Mouse (Mus musculus): ENCODE data around the gene Zfpm1.

The Zfpm1 gene

DNA sequence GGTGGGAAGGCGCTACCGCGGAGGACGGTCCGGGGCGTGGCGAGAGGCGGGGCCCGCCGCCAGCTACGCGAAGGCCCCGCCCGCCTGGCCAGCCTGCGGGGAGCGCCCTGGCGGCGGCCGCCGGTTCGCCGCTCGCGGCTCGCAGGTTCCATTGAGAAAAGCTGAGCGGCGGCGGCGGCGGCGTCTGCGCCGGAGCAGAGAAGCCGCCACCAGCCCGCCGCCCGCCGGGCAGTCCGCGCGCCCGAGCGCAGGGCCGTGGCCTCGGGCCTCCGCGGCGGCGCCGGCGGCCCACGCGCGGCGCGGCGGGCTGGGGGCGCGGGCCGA lies at the start of gene Zfpm1:
TSS of gene Zfpm1 (plus strand) at position 107 of the 324 bp plus-strand sequence.
- no peak for DNase-seq (ENCODE audit: low spot score)

DNA sequence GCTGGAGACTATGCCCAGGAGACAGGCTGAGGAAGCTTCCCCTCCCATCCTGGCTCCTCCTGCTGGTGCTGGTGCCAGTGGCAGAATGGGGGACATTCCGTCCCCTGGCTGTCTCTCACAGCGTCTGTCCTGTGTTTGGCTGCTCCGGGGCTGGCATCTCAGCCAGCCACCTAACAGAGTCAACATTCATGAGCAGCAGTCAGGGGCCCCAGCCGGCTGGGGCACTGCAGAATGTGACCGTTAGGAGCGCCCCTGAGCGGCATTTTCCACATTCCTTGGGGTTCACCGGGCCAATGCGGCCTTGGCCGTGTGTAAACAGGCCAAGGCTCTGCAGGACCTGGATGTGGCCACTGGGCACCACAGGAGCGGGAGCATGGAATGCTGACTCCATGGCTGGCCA lies 47.9 kb upstream of the Zfpm1 start:
- peak; percentile 19 for DNase-seq (ENCODE audit: low spot score)

DNA sequence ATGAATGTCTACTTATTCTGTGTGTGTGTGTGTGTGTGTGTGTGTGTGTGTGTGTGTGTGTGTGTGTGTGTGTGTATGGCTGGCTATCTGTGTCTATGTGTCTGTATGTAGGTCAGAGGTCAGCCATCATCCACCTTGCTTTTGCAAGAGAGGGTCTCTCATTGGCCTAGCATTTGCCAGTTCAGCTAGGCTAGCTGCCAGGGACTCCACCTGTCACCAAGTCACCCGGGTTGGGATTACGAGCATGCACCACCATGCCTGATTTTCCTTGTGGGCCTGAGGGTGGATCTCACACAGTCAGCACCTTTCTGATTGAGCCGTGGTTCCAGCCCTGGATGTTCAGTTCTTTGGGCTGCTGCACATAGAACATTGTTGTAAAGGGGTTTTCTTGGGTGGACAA lies 45.4 kb upstream of the Zfpm1 start:
- DNase-seq (ENCODE audit: low spot score) = no peak

DNA sequence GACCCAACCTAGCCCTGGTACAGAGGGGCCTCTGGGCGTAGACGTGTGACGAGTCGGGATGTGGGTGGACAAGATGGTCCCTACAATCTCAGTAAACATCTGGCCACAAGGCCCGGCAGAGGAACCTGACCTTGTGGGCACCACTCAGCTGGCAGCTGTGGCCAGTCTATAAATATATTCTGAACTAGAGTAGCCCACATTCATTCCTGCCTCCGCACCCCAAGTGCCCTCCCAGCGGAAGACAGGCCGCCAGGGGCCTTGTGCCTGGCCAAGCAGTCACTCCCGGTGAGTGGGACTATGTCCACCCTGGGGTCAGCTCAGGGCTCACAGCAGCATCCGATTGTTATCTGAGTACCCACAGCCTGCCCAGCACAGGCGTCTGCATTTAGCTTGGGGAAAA lies 43.7 kb upstream of the Zfpm1 start:
- DNase-seq (ENCODE audit: low spot score) = no peak

DNA sequence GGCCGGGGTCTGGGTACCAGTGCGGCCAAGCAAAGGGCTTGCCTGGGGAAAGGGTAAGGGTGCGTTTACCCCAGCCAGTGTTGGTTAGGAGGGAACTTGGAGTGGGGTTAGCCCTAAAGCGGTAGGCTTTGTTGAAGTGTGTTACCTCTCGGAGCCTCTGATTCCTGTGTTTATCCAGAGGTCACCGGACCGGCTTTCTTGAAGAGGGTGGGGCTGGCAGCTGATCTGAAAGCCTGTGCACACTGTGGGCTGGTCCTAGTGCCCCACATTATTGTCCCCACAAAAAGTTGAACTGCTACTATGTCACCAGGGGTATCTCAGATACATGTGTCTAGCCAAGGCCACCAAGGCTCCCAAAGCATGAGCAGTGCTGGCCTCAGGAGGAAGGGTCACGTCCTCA lies 43.2 kb upstream of the Zfpm1 start:
- DNase-seq (ENCODE audit: low spot score) = no peak

DNA sequence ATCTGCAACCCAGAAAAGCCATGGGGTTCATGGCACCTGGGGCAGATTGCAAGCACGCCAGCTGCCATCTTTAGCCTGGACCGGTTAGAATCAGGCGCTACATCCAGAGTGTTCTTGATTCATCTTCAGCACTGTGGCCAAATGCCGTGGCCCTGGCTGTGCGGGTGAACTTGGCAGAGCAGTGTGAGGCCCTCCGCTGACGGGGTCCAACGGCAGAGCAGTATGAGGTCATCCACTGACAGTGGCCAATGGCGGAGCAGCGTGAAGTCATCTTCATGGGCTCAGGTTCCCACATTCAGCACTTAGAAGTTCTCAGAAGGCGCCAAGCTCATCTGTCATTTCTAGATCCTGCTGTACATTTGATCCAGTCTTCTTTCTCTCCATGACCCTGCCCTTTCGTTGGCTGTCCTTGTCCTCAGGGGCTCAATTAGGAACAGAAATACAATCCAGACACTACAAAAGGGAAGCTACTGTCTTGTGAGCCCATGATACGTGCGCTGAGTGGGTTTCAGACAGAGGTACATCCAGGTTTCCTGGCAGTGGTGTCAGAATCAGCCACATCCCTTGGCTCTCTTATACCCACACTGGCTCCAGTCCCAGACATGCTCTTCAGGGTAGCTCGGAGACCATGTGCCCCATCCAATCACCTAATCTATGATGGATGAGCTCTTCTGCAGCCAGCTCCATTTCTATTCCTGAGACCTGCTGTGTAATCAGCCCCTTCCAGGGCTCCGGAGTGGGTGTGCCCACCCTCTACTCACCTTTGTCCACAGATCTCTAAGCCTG lies 41.5 kb upstream of the Zfpm1 start:
- DNase-seq (ENCODE audit: low spot score) = no peak

DNA sequence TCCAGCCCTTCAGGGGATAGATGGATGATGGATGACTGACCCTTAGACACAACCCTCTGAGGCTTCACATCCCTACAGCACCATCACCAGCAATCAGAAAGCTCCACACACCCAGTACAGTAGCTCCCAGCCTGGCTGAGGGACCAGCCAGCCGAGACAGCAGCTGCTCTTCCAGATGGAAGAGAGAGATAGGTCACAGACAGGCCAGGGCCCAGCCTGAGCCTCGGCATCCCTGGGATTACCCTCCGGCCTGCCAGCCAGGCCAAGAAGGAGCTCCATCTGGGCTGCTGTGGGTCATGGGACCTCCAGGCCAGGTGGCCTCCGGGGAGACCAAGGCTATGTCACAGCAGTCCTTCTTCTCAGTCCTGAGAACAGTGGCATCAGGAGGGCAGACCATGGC lies 38.6 kb upstream of the Zfpm1 start:
- DNase-seq (ENCODE audit: low spot score) = no peak

DNA sequence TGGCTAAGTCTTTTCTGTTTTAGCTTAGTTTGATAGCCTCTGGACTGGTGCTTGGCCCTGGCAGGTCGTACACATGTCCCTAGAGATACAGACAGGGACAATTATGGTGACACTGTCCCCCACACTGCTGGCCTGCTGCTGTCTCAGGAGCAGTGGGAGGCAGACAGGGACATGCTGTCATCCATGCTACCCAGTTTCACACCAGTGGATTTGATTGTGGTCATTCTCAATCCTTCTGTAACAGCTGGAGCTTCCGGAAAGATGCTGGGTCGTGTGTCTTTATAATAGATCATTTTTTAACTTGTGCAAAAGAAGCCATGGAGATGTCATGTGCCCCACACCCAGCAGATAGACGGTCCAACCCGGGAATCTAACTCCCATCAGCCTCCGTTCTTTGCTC lies 36.8 kb upstream of the Zfpm1 start:
- no peak for DNase-seq (ENCODE audit: low spot score)

DNA sequence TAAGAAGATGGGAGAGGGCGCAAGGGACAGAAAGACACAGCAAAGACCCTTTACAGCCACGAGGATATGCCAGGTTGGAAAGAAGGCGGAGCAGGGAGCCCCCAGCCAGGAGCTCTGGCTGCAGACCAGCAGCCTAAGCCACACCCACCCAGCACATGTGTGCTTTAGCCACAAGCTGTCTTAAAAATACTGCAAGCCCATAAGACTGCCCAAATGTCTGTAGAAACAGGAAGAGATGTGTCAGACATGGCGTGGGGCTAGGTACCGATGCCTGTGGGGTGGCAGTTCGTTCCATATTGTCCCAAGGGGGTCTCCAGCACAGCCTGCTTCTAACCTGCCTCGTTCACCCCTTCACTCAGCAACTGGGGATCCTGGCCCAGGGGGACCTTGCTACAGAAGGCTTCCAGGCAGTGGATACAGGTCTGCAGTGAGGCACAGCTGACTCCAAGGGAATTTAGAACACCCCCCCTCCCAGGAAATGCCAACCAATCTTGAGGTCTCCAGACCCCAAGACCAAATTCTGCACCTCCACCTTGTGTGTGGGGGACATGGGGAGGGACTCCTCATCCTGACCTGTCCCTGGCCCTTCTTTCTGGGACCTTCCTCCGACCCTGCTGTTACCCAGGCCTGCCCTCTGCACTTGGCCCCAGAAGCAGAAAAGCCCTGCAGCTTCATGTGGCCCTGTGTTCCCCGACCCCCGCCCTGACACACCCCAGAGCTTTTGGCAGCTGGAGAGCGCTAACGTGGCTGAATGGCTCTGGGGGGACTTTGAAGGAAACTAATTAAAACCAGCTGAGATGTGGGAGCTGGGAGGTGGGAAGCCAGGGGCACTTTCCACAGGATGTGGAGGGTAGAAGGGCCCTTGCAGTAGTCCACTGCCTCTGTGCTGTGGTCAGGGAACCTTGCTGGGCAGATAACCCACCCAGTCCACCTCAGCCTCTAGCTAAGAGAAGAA lies 35.4 kb upstream of the Zfpm1 start:
- no peak for DNase-seq (ENCODE audit: low spot score)

DNA sequence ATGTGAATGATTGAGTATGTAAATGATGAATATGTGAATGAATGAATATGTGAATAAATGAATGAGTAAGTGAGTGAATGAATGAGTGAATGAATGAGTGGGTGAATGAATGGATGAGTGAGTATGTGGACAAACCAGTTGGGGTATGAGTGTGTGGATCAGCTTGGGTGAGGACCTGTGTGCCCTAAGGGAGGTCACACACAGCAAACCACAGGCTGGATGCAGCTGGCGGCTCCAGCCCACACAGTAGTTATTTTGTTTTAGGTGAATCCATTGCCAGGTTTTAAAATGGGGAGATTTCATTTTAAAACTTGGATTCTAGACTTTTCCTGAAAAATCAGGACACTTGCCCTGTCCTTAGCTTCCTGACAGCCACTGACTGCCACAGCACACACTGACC lies 30.2 kb upstream of the Zfpm1 start:
- no peak for DNase-seq (ENCODE audit: low spot score)

DNA sequence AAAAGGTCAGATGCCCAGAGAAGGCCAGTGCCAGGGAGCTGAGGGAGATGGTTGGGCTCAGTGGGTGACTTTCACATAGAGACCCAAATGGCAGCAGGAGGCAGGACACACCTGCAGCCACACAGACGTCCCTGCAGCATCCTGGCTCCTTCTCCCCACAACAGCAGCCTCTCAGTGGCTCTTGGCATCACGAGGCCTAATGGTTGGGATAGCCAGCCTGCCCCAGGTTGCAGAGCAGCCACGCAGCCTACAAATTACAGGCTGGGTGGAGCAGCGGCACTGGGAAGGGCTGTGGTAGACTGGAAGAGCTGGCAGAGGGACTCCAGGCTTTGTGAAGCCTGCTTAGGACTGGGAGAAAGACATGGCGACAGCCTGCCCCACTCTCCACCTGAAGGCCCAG lies 29.6 kb upstream of the Zfpm1 start:
- DNase-seq (ENCODE audit: low spot score) = no peak

DNA sequence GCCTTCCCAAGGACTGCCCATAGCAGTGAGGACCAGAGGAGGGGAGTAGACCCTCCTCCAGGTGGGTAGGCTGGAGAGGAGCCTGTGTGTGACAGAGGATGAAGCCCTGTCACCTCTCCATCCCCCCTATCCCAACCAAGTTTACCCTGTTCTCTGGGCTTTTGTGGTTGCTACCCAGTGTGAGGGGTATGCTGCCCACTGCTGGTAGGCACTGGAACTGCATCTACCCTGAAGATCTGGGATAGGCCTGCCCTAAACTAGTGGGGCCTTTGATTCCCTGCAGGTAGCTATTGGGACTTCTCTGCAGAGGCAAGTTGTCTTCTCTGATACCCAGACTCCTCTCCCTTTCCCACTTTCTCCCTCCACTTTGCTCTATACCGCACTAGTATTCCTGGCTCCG lies 22.6 kb upstream of the Zfpm1 start:
- DNase-seq (ENCODE audit: low spot score) = peak; percentile 81

DNA sequence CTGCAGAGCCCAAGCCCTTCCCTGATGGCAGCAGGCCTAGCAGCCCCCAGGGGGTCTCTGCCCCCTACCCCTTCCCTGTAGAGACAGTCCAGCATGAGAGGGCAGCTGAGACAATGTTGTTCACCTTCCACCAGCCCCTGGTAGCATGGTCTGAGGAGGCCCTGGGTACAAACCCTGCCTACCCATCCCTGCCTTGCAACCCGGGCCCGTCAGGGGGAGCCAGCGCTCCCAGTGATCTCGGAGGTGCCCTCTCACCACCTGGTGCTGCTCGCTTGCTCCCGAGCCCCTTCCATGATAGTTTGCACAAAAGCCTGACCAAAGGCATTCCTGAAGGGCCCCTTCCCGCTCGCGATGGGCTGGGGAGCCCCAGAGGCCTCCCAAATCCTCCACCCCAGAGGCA lies 21.2 kb upstream of the Zfpm1 start:
- DNase-seq (ENCODE audit: low spot score) = no peak

DNA sequence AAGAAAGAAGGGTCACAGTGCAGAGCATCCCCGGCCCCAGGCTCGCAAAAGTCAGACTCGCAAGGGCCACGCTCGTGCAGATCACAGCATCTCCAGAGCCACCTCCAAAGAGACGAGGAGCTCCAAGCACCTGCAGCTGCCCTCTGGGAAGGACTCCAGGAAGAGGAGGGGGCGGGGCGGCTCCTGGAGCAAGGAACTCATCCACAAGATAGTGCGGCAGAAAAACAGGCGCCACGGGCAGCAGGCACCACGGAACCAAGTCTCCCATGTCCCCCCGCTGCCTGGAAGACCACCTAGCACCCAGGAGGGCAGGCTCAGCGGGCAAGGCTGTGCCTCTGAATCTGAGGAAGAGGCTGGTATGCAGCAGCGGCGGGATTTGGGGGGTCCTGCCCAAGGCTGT lies 19.1 kb upstream of the Zfpm1 start:
- no peak for DNase-seq (ENCODE audit: low spot score)

DNA sequence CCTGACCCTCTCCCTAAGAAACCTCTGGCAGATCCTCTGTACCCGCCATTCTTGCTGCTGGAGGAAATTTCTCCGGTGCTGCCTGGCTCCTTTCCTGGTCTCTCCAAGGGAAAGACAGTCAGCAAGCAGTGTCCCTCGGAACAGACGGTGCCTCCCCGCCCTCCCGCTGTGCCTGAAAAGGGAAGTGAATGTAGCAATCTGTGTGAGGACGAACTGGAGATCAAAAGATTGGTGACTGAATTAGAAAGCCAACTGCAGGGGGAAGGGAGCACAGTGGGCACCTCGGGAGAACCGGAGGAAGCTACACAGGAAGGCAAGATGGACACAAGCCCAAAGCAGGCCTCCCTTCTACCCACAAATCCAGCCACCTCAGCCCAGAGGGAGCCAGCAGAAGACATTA lies 17.7 kb upstream of the Zfpm1 start:
- no peak for DNase-seq (ENCODE audit: low spot score)

DNA sequence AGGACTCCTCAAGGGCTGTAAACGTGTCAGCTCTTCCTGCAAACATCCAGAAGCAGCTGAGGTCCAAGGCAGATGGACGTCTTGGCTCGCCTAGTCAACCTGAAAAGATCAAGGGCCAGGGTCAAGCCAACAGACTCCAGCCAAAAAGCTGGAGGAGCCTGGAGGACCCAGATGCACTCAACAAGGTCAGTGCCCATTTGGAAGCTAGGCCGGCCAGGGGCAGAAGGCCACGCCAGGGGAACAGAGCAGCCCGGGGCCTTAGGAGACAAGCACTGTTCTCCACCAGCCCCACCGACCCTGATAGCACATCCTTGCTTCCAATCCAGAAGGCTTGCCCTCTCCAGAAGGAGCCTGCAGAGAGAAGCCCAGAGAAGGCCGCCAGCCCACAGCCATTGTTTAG lies 16.4 kb upstream of the Zfpm1 start:
- no peak for DNase-seq (ENCODE audit: low spot score)

DNA sequence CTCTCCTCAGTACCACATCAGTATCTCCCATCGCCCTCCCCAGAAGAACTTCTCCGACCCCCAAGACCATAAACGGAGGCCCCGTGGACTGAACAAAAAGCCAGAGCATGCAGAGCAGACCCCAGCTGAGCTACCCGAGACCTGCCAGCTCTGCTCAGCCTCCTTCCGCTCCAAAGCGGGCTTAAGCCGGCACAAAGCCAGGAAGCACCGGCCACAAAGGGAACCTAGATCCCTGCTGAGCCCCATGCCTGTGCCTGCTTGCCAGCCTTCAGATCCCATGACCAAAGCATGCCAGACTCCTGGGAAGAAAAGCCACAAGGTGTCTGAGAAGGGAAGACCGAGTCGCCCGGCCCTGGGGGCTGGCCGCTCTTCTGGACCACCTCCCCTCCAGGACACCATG lies 15.1 kb upstream of the Zfpm1 start:
- no peak for DNase-seq (ENCODE audit: low spot score)

DNA sequence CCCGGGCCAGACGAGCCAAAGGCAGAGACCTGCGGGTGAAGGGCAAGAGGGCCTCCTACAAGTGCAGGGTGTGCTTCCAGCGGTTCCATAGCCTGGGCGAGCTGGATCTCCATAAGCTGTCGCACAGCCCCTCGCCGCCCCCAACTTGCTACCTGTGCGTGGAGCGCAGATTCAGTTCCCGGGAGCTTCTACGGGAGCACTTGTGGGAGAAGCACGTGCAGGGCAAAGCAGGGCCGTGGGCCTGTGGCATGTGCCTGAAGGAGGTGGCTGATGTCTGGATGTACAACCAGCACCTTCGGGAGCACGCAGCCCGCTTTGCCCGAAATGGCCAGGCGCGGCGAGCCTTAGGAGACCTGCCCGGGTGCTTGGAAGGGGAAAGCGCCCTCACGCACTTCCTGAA lies 13.1 kb upstream of the Zfpm1 start:
- no peak for DNase-seq (ENCODE audit: low spot score)

DNA sequence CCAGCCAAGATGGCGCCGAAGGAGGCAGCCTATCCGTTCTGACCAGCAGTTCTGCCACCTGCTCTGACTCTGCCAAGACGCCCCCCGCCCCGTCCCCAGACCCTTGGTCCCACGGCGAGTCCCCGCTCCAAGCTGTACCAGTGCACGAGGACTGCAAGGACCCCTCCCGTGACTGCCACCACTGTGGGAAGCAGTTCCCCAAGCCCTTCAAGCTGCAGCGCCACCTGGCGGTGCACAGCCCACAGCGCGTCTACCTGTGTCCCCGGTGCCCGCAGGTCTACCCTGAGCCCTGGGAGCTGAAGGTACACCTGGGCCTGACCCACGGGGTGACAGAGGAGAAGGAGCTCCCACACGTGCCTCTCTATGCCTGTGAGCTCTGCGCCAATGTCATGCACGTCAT lies 12.5 kb upstream of the Zfpm1 start:
- DNase-seq (ENCODE audit: low spot score) = peak; percentile 77

DNA sequence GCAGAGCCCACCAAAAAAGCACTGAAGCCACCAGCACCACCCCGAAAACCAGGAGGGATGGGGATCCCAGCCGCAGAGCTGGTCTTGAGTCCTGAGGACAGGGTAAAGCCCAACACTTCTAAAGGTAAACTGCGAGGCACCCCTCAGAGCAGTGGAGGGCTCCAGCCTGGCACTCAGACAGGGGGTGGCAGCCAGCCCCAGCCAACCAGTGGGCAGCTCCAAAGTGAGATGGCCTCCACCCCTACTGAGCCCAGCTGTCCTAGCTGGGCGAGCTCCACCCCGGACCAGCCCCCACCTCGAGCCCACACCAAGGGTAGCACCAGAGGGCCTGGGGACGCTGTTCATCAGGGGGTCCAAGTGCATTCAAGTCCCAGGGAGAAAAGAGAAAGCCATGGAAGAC lies 11.4 kb upstream of the Zfpm1 start:
- DNase-seq (ENCODE audit: low spot score) = no peak

DNA sequence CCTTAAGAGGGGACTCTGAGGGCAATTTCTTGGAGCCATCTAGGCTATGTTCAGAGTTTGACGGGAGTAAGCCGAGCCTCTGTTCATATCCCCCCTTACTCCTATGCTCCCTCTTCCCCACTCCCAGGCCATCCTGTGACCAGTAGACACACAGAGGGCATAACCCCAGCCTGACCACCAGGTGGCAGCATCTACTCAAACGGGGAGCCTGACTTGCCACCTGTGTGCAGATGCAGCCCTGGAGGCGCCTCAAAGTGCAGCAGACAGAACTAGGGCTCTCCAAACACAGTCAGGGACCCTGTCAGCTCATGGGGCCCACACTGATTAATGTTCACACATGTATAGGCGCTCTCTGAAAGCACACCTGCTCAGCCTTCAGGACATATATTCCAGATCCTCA lies 8.8 kb upstream of the Zfpm1 start:
- DNase-seq (ENCODE audit: low spot score) = peak; percentile 88

DNA sequence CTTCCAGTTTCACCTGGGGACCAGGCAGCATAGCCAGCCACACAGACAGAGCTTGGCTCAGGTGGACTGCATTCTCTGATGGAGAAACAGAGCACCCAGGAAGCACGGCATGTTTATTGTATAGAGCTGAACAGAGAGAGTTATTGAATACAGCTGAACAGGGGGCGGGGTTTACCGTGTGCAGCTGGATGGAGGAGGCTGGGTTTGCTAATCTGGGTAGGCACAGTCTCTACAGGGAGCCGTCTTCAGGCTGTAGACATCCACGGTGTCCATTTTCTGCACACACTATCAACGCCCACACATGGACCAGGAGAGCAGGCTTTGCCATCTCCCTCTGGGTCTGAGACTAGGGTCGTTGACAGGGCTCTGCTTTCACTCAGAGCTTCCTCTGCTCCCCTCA lies 8.1 kb upstream of the Zfpm1 start:
- DNase-seq (ENCODE audit: low spot score) = no peak

DNA sequence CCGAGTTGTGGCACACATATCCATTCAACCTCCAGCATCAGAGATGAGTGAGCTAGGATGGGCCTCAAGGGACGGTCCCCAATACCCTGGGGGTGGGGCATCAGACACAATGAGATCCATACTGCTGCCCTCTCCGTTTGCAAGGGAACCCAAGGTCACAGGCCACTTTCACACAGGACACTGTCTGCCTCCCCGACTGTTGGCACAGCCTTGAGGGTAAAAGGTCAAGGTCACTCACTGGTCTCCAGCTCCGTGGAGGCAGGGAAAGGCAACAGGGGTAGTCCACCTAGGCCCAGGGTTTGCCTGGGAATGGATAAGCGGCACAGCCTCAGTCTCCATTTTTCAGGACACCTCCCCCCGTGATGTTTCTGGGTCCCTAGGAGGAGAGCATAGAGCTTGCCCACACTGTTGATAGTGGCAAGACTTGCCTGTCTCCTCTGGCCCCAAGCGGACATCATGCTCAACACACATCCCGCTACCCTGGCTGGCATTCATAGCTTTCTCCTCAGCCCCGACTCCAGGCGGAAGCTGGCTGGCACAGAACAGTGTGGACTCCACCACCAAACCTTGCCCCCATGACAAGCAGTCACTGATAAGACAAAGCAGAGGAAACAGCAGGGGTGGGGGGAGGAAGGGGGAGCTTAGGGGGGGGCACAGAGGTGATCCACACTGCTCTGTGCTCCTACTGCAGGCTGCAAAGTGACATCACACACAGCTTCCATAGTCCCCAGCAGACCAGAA lies 7.1 kb upstream of the Zfpm1 start:
- DNase-seq (ENCODE audit: low spot score) = no peak
